Mouse (Mus musculus) adrenal gland, postnatal 4 days (tissue): ENCODE results near the gene Lrrc4c. TPM values are rescaled to one million over a fixed set of nuclear protein-coding genes. Genes with fewer than 3 reads are reported as not detected.

Source experiments
- DNase-seq, 2 experiments: peaks; one replicate each; pipeline ENCODE4 v3.0.0; 2021 to 2022; ENCODE audit warnings: low spot score in 2 of 2, mixed read lengths in 2 of 2
- total RNA-seq, 2 experiments: library from RNA; stranded (reverse); gene quantifications; 2 replicates each; pipeline ENCODE4 v1.2.3; 2021

Gene Lrrc4c
- total RNA-seq, 2 experiments from 2014 or later = 6.9 to 7.1 TPM

DNA sequence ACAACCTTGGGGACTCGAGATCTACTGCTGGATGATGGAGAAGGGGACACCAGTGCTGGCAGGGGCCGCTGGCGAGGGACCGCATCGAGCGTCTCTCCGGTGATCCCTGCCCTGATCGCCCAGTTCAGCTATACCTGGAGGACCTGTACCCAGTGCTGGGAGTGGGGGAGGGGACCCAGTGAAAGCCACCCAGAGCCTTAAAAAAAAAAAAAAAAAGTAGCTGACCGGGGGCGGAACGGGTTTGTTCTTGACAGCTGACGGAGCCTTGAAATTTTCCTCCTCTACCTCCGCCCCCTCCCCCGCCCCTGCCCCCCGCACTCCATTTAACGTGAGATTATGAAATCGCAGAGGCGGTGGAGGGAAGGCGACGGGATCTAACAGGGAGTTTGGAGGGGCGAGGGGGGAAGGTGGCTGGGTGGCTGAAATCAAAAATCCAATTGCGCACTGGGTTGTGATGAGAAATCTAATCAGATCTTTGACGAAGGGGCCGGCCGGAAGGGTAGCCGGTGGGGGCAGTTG, 1149.1 kb downstream of the Lrrc4c start:
- DNase-seq = no peak

DNA sequence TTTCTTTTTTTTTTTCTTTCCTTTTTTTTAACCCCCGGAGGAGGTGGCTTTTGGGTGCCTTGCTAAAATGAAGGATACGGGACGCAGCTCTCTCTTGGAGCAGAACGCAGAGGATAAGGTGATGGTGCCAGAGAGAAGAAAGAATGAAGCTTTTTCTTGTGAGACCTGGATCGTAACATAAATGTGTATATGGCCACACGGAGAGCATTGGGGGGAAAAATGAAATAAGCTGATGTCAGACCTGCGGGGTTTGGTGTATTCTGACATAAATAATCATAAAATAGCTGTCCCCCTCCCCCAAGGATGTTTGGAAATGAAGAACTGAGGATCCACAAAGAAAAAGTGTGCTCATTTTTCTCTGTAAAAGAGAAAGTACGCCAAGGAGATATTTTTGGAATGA, 1149.7 kb downstream of the Lrrc4c start:
- DNase-seq = no peak

DNA sequence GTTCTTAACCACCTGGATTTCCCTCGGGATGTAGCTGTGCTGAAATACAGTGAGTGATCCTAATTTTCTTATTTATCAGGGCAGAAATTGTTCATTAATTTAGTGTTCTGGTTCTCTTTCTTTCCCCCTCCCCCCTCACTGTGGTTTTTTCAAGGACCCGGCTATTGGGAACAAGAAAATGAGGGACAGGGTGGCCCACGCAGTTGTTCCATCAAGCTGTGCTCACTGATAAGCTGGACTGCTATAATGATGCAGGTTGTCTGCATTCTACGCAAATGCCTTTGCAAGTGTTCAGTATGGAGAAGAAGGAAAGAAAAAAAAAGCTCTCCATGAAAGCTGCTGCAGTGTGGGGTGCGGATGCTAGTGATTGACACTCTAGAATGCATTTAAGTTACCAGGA, 1150.4 kb downstream of the Lrrc4c start:
- no peak for DNase-seq

DNA sequence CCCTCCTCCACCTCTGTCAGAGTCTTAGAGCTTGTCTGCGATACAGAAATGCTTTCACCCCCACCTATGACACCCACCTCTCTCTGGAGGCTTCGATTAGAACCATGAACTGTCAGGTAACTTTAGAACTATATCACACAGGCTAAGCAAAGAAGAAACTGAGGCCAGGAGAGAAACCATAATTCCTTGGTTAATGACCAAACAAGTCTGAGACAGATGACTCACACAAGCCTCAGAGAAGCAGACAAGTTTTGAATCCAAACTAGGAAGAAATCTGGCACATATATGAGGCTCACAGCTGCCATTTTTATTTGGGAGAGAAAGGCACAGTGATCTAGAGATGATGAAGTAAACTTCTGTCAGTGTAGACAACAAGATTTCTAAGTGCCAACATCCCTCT, 1151.4 kb downstream of the Lrrc4c start:
- DNase-seq = no peak

DNA sequence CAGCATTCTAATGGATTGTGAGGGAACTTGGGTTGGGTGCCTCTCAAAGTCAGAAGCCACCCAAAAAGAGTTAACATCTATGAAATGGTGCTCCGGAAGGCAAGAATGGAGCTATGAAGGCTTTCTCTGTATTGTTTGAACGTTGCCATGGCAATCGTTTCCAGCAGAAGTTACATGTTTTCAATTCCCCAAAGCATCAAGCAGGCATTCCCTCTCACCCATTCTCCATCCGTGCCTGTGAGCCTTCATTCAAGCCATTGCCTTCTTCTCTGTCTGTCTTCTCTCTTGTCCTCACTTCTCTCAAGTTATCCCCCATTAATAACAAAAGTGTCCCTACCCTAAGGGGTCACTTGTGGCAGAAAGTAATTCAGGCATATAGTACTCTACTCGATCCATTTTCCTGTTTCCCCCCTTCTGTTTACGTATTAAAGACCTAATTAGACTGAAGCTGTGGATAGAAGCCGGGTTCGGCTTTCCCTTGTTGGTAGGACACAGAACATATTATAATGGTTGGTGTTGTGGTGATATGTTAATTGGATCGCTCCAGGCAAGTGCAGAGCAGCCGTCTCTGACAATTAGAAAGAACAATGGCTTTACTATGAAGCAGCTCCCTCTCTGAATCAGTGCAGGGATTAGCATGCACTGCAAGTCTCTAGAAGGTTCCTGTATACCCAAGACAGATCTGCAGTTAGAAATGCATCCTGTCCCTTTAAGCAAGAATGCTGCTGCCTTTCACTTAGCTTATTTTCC, 1160.4 kb downstream of the Lrrc4c start:
- no peak for DNase-seq

DNA sequence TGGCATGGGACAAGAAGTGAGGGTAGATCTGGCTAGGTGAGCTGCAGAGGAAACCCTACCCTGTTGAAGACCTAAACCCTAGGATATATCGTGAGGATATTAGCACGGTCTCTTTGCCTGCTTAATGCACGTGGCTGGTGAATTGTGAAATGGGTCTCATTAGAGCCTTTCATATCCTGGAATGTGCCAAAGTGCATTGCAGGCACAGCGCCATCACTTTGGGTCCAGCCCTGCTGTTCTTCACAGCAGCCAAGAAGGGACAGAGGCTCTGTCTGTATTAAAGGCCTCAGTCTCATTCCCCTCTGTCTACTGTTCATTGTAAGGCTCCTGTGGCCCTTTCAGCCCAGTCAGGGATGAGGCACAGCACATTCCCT, 1160.9 kb downstream of the Lrrc4c start:
- no peak for DNase-seq

DNA sequence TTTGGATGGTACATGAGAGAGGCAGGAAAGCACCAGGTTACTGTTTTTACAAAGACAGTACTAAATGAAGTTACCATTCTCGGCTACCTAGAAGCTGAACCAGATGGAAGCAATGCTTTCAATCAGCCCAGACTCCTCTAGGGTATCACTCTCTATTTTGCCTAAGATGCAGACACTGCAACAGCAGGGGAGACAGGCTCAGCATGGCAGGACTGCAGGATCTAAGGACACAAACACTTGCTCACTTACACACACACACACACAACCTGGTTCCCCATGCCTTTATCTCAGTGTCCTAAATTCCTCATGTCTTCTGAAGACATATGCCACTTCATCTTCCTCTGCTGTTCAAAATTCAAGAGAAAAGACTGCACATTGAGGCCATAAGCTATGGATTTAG, 1167.0 kb downstream of the Lrrc4c start:
- DNase-seq = no peak

DNA sequence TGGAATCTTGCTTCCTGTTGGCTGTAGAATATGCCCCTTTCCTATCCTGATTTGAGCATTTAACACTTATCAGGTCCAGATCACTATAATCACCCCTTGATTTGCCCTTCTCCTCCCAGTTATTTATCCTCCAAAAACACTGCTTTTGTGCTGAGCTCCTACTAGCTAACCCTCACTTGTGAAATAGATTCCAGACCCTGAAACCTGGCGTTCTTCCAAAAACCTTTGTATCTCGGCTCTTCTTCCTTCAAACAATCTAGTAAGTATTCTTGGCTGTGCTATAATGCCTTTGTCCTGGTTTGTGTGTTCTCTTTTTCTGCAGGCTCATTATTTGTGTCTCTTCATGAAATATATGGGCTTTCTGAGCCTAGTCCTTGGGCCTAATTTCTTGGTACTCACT, 1167.6 kb downstream of the Lrrc4c start:
- no peak for DNase-seq

DNA sequence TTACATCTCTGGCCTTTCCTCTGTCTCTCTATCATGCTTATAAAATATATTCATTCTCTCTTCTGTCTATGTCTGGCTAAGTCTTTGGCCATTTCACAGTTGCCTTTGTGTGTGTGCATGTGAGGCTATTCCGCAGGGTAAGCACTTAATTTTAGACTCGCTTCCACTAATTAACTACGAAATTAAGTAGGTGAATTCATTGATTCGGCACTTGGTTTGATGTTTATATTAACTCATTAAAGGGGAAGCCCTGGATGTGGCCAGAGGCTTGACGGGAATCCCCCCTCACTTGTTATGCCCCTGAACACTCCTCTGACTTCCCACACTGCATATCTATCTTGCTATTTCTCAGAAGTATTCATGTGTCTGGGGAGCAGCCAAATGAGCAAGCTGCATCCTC, 1169.6 kb downstream of the Lrrc4c start:
- DNase-seq = no peak

DNA sequence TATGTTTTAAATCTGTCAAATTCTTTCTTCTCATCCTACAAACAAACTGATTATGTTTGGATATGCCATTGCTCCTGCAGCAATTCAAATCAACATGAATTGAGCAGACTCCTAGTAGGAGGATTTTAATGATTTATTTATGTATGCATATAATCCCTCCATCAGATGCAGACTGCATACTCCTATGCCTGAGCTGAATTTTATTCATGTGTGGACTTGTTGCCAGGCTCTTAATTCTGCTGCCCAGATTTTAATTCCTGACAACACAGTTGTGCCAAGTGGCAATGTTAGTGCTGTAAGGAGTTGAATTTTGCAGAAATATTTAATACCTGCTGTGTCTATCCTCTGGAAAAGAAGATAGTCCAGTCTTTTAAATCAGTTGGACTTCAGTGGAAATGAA, 1179.1 kb downstream of the Lrrc4c start:
- DNase-seq = no peak

DNA sequence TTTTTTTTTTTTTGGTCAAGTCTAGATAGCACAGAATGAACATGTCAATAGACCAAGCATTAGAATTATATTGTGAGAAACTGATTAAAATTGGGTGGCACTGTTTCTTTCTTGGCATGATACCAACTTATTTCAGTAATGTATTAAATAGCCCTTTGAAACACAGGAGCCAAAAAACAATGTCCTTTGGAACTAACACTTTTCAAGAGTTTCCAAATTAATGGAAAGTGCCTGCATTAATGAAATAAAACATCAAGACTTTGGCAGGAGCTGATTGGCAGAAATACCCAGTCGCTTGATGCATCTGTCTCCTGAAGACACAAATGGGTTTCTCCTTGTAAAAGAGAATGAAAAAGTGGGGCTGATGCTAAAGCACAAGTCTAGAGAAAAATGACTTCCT, 1184.5 kb downstream of the Lrrc4c start:
- DNase-seq = no peak

DNA sequence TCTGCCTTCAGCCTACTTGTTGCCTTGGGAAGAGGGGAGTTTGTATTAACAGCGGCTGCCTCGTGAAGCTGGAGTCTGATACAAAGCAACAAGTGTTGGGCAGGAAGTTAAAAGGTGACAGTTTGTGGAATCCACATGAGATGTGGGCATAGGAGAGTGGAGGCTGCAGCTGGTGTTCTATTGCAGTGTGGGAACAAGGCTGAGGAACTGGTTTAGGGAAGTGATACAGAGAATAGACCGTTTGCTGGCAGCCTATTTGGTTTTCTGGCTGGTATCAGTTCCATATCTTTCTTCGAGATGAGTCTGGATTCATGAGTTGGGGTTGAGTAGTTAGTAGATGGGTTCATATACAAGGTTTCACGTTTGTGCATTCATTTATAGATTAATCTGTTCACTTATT, 1186.9 kb downstream of the Lrrc4c start:
- DNase-seq = no peak

DNA sequence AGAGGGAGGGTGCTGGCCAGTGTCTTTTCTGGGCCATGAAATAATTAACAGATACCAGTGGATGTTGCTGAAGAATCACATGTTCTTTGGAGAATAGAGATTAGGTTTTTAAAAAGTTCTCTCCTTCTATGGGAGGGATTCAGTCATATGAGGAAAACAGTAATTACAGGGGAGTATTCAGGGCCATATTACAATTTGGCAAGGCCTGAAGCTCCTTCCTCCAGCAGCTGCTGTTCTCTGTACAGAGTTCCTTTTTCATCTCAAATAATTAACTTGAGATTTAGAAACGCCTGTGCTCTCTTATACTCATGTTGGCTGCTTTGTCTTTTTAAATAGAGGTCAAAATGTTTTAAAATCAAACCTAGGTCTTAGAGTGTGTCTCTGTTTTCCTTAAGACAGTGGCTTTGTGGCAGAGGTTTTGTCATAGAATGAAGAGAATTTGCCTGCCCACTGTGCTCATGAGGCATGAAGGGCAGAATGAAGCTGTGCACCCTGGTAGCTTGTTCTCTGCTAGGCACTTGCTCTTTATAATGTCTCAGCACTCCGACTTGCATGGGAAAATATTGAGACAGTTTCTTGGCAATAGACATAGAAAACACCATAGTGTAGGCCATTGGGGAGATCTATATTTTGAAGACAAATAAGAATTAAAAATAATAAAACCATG, 1206.4 kb downstream of the Lrrc4c start:
- no peak for DNase-seq

DNA sequence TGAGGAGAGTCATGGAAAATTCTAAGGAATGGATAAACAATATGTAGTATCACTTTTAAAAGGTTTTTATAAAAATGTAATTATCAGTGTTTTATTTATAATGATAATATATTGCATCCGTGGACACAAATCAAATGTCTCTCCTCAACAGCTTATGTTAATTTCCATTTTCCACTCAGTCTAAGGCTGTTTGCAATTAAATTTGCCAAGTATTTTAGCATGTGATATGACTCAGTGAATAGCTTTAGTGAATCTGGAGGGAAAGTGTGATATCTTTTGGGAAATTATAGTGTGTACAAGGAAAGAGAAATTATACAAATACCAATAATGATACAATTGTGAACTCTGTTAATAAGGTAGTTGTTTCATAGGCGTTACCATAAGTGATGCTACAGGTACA, 1207.1 kb downstream of the Lrrc4c start:
- no peak for DNase-seq

DNA sequence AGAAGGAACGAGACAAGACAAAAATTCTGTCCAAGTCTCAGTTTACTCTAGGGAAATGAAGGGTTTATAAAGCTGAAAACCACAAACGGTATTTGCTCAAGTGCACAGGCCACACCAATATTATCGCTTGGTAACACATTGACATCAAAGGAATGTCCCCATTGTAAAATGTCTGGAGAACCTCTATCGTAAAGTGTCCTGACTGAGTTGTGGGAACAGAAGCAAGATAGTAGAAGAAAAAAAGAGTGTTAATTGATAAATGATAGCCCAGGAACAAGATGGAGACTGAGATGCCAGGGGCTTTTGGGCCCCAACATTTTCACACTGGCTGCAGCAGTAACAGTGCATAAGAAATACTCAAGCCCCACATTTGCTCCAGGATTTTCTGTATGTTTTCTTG, 1212.7 kb downstream of the Lrrc4c start:
- no peak for DNase-seq

DNA sequence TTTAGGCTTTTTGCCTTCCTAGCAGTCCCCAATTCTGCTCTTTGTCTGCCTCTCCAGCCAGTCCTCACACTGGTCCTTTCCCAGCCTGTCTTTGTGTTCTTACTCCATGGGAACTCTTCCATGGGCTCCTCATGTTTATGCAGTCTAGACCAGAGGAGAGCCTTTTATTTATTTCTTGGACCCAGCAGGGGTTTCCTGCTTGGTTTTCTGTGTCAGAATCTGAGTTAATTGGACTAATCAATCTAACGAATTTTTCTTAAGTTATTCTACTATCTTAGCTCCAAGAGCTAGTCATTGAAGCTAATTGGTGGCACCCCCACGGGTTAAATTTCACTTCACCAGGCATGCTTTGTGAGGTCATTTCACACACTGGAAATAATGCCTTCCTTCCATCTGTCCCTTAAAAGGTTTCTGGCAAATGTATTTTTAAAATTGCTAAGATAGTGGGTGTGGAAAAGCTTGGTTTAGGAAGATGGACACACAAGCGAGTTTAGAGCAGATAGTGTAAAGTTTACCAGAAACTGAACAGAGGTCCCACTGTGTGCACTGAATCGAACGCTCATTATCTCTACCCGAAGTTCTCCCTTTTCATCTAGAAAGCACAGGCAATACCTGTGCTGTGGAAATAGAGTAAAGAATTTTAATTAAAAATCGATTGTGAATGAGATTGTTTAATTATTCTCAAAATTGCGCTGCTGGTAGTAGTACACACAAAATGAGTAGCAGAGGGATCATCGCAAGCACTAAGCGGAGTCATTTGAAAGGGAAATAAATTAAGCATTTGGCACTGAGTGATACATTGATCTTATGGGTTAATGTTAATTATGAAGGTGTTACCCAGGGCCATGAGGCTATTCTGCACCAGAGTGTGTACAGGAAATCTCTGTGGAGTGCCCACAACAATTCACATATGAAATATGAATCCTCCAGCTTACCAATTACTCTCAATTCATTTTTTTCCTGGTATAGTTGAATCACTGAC, 1226.0 kb downstream of the Lrrc4c start:
- DNase-seq = no peak

DNA sequence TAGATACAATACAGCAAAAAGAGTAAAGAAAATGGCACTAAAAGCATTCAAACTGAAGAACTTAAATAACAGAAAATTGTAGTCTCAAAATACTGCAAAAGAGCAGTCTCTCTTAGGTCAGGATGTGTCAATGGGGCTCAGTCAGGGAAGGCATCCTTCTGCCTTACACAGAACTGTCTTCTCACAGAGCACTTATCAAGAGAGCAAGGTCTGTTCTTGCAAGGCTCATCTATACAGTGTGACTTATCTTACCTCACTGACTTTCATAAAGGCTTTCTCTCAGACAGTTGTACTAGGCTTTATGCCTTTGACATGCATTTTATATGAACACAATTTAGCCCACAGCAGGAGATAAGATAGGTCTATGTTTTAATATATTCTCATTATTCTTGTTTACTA, 1226.7 kb downstream of the Lrrc4c start:
- no peak for DNase-seq

DNA sequence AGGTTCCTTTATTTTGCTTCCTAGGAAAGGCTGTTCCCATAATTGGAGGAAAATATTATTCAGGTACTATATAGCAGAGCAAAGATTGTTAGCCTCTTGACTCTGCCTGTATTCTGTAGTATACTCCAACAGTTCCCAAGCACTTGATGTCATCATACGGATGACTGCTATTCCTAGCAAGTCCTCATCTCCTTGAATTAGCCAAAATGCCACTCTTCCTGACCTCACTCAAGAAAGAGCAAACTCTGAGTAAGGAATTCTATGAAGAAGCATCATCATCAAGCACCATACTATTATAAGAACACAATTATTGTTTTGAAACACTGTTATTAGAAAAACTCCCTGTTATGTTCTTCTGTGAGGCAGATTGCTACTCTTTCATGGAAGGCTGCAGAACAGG, 1228.0 kb downstream of the Lrrc4c start:
- no peak for DNase-seq

DNA sequence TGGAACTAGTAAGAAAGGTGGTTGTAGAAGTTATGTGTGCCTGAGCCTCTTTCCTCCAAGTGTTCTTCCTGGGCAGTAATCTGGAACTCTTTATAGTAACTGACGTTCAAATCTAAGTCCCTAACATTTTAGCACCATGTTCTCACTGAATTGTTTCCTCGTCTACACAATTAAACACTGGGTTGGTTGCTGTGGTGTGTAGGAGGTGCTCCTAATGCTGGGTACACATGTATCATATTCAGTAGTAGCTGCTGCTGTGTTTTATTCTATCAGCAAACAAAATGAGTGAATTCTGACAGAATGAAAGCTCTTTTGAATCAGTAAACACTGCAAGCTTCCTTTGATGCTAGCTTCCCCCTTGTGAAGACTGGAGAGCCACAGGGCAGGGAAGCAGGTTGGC, 1246.5 kb downstream of the Lrrc4c start:
- no peak for DNase-seq

DNA sequence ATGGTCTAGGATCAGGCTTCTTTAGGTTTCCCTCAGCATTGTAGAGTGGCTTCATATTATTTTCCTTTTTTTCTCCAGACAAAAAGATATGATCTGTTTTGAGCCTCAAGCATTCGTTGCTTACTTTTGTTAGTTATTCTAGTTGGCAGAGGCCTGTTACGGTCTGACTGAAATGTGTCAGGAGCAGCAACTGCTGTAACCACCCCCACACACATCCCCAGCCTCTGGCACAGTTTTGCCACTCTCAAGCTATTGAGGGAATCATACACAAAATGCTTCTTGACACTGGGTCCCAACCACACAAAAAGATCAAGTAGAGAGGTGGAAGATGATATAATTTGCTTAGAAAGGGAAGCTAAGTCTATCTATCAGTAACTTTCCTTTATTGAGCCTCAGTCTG, 1251.0 kb downstream of the Lrrc4c start:
- no peak for DNase-seq

DNA sequence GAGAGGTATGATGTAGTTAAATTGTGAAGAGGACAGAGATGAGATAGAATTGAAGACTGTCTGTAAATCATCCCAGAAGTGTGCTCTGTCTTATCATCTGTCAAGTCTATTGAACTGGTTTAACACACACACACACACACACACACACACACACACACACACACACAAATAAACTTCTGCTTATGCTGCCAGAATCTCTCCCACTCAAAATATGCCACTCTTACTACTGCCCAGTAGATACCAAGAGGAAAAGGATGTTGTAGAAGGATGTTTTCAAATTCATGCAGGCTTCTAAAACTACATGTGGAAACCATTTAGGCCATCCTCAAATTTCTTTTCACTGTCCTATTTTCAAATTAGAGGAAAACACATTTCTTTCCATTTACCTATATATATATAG, 1257.0 kb downstream of the Lrrc4c start:
- no peak for DNase-seq

DNA sequence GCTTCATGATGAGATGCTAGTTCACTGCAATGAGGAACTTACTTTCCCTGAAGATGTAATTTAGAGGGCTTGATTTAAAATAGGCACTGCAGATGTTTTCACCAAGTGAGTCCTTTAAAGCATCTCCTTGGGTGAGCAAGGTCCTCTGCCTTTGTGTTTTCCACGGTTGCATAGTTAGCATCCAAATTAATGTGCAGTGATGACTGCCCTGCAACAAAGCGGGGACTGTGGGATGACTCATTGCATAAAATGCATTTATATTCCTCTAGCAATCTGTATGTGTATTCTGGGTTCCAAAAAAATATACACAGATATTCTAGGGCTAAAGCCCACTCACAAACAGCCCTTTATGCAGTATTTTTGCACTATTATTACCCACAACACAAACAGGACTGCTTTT, 1263.2 kb downstream of the Lrrc4c start:
- DNase-seq = no peak
